13 mouse cellular contexts compared by ENCODE assay signal in the genomic region with DNA sequence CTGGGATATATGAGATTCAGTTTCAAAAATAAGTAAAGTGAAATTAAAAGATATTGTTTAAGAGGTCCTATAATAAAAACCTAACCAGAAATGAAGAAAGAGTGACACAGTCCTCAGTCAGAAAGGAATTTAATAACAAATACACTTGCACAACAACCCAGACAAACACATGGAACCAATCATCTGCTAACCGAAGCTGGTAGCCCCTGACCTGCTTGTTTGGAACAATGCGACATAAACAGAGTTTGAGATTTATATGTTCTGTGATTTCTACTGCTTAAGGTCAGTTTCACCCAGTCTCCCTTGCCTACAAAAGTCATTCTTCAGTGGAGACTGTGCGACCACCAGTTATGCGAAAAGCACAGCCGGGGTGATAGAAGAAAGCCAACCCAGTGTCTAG.
"Had no signal": no experiment of that assay in that cellular context is flagged by ENCODE, and none has a peak within 500 bp of the region (broad histone marks: within the 10 kb centered on the region; RNA-seq: fewer than 3 reads in every experiment).

No protein-coding gene starts in this region.

- DNase-seq: kidney, adult 2 months; kidney, postnatal 36 days; layer of hippocampus, adult 9-11 months; layer of hippocampus, postnatal 36 days; liver; liver, embryonic 13.5 days; liver, postnatal 0 days; right cerebral cortex, adult 18-20 months; thymus, postnatal 4 days had no signal

- ATAC-seq: intestine, embryonic 16.5 days; liver, postnatal 0 days; midbrain, embryonic 16.5 days had no signal

- H3K9me3 ChIP-seq: limb, embryonic 12.5 days; liver, embryonic 13.5 days had no signal

- H3K4me1 ChIP-seq: liver, embryonic 13.5 days had no signal

- H3K4me2 ChIP-seq: limb, embryonic 12.5 days; liver, embryonic 13.5 days had no signal

- H3K27ac ChIP-seq: limb, embryonic 12.5 days; liver, embryonic 13.5 days; stomach, postnatal 0 days had no signal

- H3K4me3 ChIP-seq: limb, embryonic 12.5 days; liver, embryonic 13.5 days had no signal

- H3K27me3 ChIP-seq: limb, embryonic 12.5 days; liver, embryonic 13.5 days had no signal

- H3K36me3 ChIP-seq: limb, embryonic 12.5 days; liver, embryonic 13.5 days had no signal

- H3K9ac ChIP-seq: limb, embryonic 12.5 days; liver, embryonic 13.5 days; liver, postnatal 0 days had no signal
